Mouse (Mus musculus) CH12.LX (cell line): ENCODE results near the gene Arhgap45. TPM values are rescaled to one million over a fixed set of nuclear protein-coding genes. Genes with fewer than 3 reads are reported as not detected.
A peak's percentile ranks its signal among the peaks of the same experiment; 100 is the strongest.

Experiments used
- DNase-seq: peaks from one replicate; pipeline ENCODE4 v3.0.0-alpha.2; 2013; ENCODE audit errors: extremely low read depth
- H3K27ac ChIP-seq: 2 replicates; pipeline ENCODE4 v1.5.1; 2012; ENCODE audit warnings: low read depth, mild to moderate bottlenecking, control low read depth, moderate library complexity; ENCODE audit not compliant: insufficient read depth
- H3K27me3 ChIP-seq: replicated peaks from 2 replicates; pipeline ENCODE3; 2012; ENCODE audit warnings: inconsistent platforms
- H3K36me3 ChIP-seq, 2 experiments: replicated peaks in 1 of 2; 2 replicates each; pipeline versions ENCODE3 to v1.6.1; 2012; ENCODE audit warnings: inconsistent platforms in 1 of 2, low read length in 1 of 2, mild to moderate bottlenecking in 1 of 2, mixed read lengths in 1 of 2, moderate library complexity in 1 of 2; ENCODE audit not compliant: control insufficient read depth in 1 of 2, insufficient read depth in 1 of 2
- H3K4me1 ChIP-seq, 2 experiments: 2 replicates each; pipeline ENCODE4 v1.6.1; 2012; ENCODE audit warnings: inconsistent platforms in 1 of 2, moderate library complexity in 1 of 2; ENCODE audit not compliant: insufficient read depth in 2 of 2, control insufficient read depth in 1 of 2
- H3K4me2 ChIP-seq: 2 replicates; pipeline ENCODE4 v1.6.1; 2012; ENCODE audit warnings: low read depth, mild to moderate bottlenecking, control low read depth; ENCODE audit not compliant: poor library complexity, insufficient read depth, severe bottlenecking
- H3K4me3 ChIP-seq, 3 experiments: fragments of 150-350 bp in 1 of 3; sonication (generic) in 1 of 3; replicated peaks in 1 of 3; 2 replicates each; pipeline versions ENCODE3 to v1.5.1; 2011 to 2012; ENCODE audit warnings: low read depth in 2 of 3, low read length in 2 of 3, mild to moderate bottlenecking in 2 of 3, moderate library complexity in 2 of 3, control low read depth in 1 of 3, improper control_type of control experiment in 1 of 3, inconsistent platforms in 1 of 3, mixed read lengths in 1 of 3; ENCODE audit not compliant: poor library complexity in 1 of 3
- H3K79me2 ChIP-seq: replicated peaks from 2 replicates; pipeline ENCODE4 v1.6.1; 2012; ENCODE audit warnings: mild to moderate bottlenecking, moderate library complexity; ENCODE audit not compliant: control insufficient read depth, poor library complexity, insufficient read depth, severe bottlenecking; ENCODE audit errors: extremely low read depth
- H3K9ac ChIP-seq: 2 replicates; pipeline ENCODE4 v1.6.1; 2012; ENCODE audit warnings: low read depth, mild to moderate bottlenecking, control low read depth, moderate library complexity; ENCODE audit not compliant: insufficient read depth
- H3K9me3 ChIP-seq: replicated peaks from 2 replicates; pipeline ENCODE3; 2012; ENCODE audit warnings: low read length, inconsistent platforms, mixed read lengths
- BHLHE40 ChIP-seq: IDR thresholded peaks from 2 replicates; pipeline ENCODE4 v1.6.1; 2011; ENCODE audit warnings: mild to moderate bottlenecking, low read depth, low read length, improper control_type of control experiment
- CHD1 ChIP-seq: IDR thresholded peaks from 2 replicates; pipeline ENCODE4 v1.6.1; 2012; ENCODE audit warnings: low read depth, low read length, improper control_type of control experiment, inconsistent platforms
- CHD2 ChIP-seq: IDR thresholded peaks from 2 replicates; pipeline ENCODE4 v1.6.1; 2011; ENCODE audit warnings: low read length, improper control_type of control experiment
- CTCF ChIP-seq, 2 experiments: IDR thresholded peaks in 1 of 2; conservative IDR thresholded peaks in 1 of 2; 2 replicates each; pipeline ENCODE4 v1.5.1; 2011 to 2012; ENCODE audit warnings: low read depth in 2 of 2, low read length in 2 of 2, improper control_type of control experiment in 1 of 2, inconsistent platforms in 1 of 2, mild to moderate bottlenecking in 1 of 2, moderate library complexity in 1 of 2
- E2F4 ChIP-seq: IDR thresholded peaks from 2 replicates; pipeline ENCODE4 v1.6.1; 2011; ENCODE audit warnings: low read depth, low read length, improper control_type of control experiment; ENCODE audit not compliant: insufficient replicate concordance
- ELF1 ChIP-seq: IDR thresholded peaks from 2 replicates; pipeline ENCODE4 v1.6.1; 2014; ENCODE audit warnings: low read depth, mild to moderate bottlenecking, inconsistent platforms, low read length, improper control_type of control experiment
- EP300 ChIP-seq: IDR thresholded peaks from 2 replicates; pipeline ENCODE4 v1.6.1; 2011; ENCODE audit warnings: low read length, improper control_type of control experiment
- ETS1 ChIP-seq: conservative IDR thresholded peaks from 2 replicates; pipeline ENCODE4 v1.6.1; 2012; ENCODE audit warnings: low read depth, mild to moderate bottlenecking, inconsistent platforms, low read length, improper control_type of control experiment, moderate library complexity
- GABPA ChIP-seq: IDR thresholded peaks from 2 replicates; pipeline ENCODE4 v1.6.1; 2012; ENCODE audit warnings: low read depth, low read length, improper control_type of control experiment, inconsistent platforms; ENCODE audit not compliant: insufficient replicate concordance
- HCFC1 ChIP-seq: IDR thresholded peaks from 2 replicates; pipeline ENCODE4 v1.6.1; 2012; ENCODE audit warnings: low read depth, mild to moderate bottlenecking, inconsistent platforms, low read length, improper control_type of control experiment
- IRF4 ChIP-seq: IDR thresholded peaks from 2 replicates; pipeline ENCODE4 v1.6.1; 2014; ENCODE audit warnings: low read depth, mild to moderate bottlenecking, inconsistent platforms, low read length, improper control_type of control experiment
- JUN ChIP-seq: IDR thresholded peaks from 2 replicates; pipeline ENCODE4 v1.6.1; 2011; ENCODE audit warnings: low read depth, mild to moderate bottlenecking, low read length, improper control_type of control experiment, moderate library complexity; ENCODE audit not compliant: insufficient read depth
- JUND ChIP-seq: conservative IDR thresholded peaks from 2 replicates; pipeline ENCODE4 v1.6.1; 2011; ENCODE audit warnings: low read depth, low read length, improper control_type of control experiment
- KAT2A ChIP-seq: IDR thresholded peaks from 2 replicates; pipeline ENCODE4 v1.6.1; 2012; ENCODE audit warnings: low read length, improper control_type of control experiment, inconsistent platforms; ENCODE audit not compliant: insufficient replicate concordance
- MAFK ChIP-seq: IDR thresholded peaks from 2 replicates; pipeline ENCODE4 v1.6.1; 2011; ENCODE audit warnings: low read length, improper control_type of control experiment; ENCODE audit not compliant: insufficient replicate concordance
- MAX ChIP-seq: IDR thresholded peaks from 2 replicates; pipeline ENCODE4 v1.6.1; 2011; ENCODE audit warnings: low read length, improper control_type of control experiment
- MAZ ChIP-seq: IDR thresholded peaks from 2 replicates; pipeline ENCODE4 v1.6.1; 2012; ENCODE audit warnings: low read depth, mild to moderate bottlenecking, inconsistent platforms, low read length, improper control_type of control experiment, moderate library complexity
- MEF2A ChIP-seq: IDR thresholded peaks from 2 replicates; pipeline ENCODE4 v1.6.1; 2014; ENCODE audit warnings: low read depth, mild to moderate bottlenecking, inconsistent platforms, low read length, improper control_type of control experiment, borderline replicate concordance
- MXI1 ChIP-seq: IDR thresholded peaks from 2 replicates; pipeline ENCODE4 v1.6.1; 2011; ENCODE audit warnings: mild to moderate bottlenecking, low read depth, low read length, improper control_type of control experiment
- MYC ChIP-seq: IDR thresholded peaks from 2 replicates; pipeline ENCODE4 v1.6.1; 2011; ENCODE audit warnings: low read depth, mild to moderate bottlenecking, improper control_type of control experiment, low read length
- NELFE ChIP-seq: IDR thresholded peaks from 2 replicates; pipeline ENCODE4 v1.6.1; 2011; ENCODE audit warnings: low read depth, low read length, improper control_type of control experiment
- NRF1 ChIP-seq: IDR thresholded peaks from 2 replicates; pipeline ENCODE4 v1.6.1; 2014; ENCODE audit warnings: low read depth, mild to moderate bottlenecking, inconsistent platforms, low read length, improper control_type of control experiment, moderate library complexity
- PAX5 ChIP-seq: IDR thresholded peaks from 2 replicates; pipeline ENCODE4 v1.6.1; 2012; ENCODE audit warnings: low read length, inconsistent platforms, mixed read lengths
- POLR2A ChIP-seq: IDR thresholded peaks from 2 replicates; pipeline ENCODE4 v1.6.1; 2011; ENCODE audit warnings: low read depth, mild to moderate bottlenecking, improper control_type of control experiment, low read length
- POLR2AphosphoS2 ChIP-seq: IDR thresholded peaks from 2 replicates; pipeline ENCODE4 v1.6.1; 2011; ENCODE audit warnings: low read depth, low read length, improper control_type of control experiment
- RAD21 ChIP-seq: IDR thresholded peaks from 2 replicates; pipeline ENCODE4 v1.6.1; 2011; ENCODE audit warnings: low read depth, mild to moderate bottlenecking, low read length, improper control_type of control experiment, moderate library complexity
- RCOR1 ChIP-seq: conservative IDR thresholded peaks from 2 replicates; pipeline ENCODE4 v1.6.1; 2012; ENCODE audit warnings: low read depth, mild to moderate bottlenecking, inconsistent platforms, low read length, improper control_type of control experiment
- SIN3A ChIP-seq: IDR thresholded peaks from 2 replicates; pipeline ENCODE4 v1.6.1; 2012; ENCODE audit warnings: low read length, improper control_type of control experiment, inconsistent platforms
- SMC3 ChIP-seq: IDR thresholded peaks from 2 replicates; pipeline ENCODE4 v1.6.1; 2011; ENCODE audit warnings: low read depth, low read length, improper control_type of control experiment
- TBP ChIP-seq: conservative IDR thresholded peaks from 2 replicates; pipeline ENCODE4 v1.6.1; 2011; ENCODE audit warnings: low read depth, low read length, improper control_type of control experiment
- TCF12 ChIP-seq: IDR thresholded peaks from 2 replicates; pipeline ENCODE4 v1.6.1; 2014; ENCODE audit warnings: low read depth, mild to moderate bottlenecking, inconsistent platforms, low read length, improper control_type of control experiment
- UBTF ChIP-seq: IDR thresholded peaks from 2 replicates; pipeline ENCODE4 v1.6.1; 2012; ENCODE audit warnings: low read depth, mild to moderate bottlenecking, inconsistent platforms, low read length, improper control_type of control experiment, moderate library complexity
- USF1 ChIP-seq: IDR thresholded peaks from 2 replicates; pipeline ENCODE4 v1.6.1; 2014; ENCODE audit warnings: low read depth, mild to moderate bottlenecking, inconsistent platforms, low read length, improper control_type of control experiment
- USF2 ChIP-seq: conservative IDR thresholded peaks from 2 replicates; pipeline ENCODE4 v1.6.1; 2011; ENCODE audit warnings: low read depth, low read length, improper control_type of control experiment
- ZC3H11A ChIP-seq: IDR thresholded peaks from 2 replicates; pipeline ENCODE4 v1.6.1; 2012; ENCODE audit warnings: low read depth, mild to moderate bottlenecking, inconsistent platforms, low read length, improper control_type of control experiment
- ZKSCAN1 ChIP-seq: IDR thresholded peaks from 2 replicates; pipeline ENCODE4 v1.6.1; 2012; ENCODE audit warnings: low read depth, inconsistent platforms, low read length, improper control_type of control experiment, borderline replicate concordance
- ZMIZ1 ChIP-seq: IDR thresholded peaks from 2 replicates; pipeline ENCODE4 v1.6.1; 2012; ENCODE audit warnings: low read depth, mild to moderate bottlenecking, inconsistent platforms, low read length, improper control_type of control experiment
- ZNF384 ChIP-seq: IDR thresholded peaks from 2 replicates; pipeline ENCODE4 v1.6.1; 2012; ENCODE audit warnings: low read depth, low read length, improper control_type of control experiment, inconsistent platforms
- dilution Hi-C: fragments of 300-500 bp; cut with MboI; formaldehyde crosslinking; loops from 2 replicates; pipeline ENCODE4 v1.14.3; 2020; ENCODE audit warnings: low sequenced_read_pairs; ENCODE audit not compliant: extremely low pct_unique_long_range_greater_than_20kb, extremely low pct_ligation_motif_present
- in situ Hi-C: fragments of 300-500 bp; cut with MboI; formaldehyde crosslinking; loops from 3 replicates; pipeline ENCODE4 v1.14.3; 2019; ENCODE audit warnings: low sequenced_read_pairs, low pct_ligation_motif_present, low pct_unique_long_range_greater_than_20kb, mixed read lengths
- polyA plus RNA-seq: library from polyadenylated mRNA; unstranded; fragments of >175 nt; gene quantifications from 2 replicates; pipeline ENCODE4 v1.2.1, GENCODE M21; 2012; ENCODE audit warnings: low read depth; ENCODE audit not compliant: insufficient read length
- total RNA-seq, 2 experiments: library from RNA; depleted of rRNA; stranded (reverse); fragments of 300-350 nt in 1 of 2; fragments of >200 nt in 1 of 2; gene quantifications; 2 replicates each; pipeline ENCODE4 v1.2.3; 2012 to 2014

The Arhgap45 gene
- total and polyA plus RNA-seq, 3 experiments, result 10.3 to 25.9 (median 20.2) TPM

GRCm38 (mm10) chr10:80053259-80053780 is 36.9 kb downstream of the Arhgap45 start:
- peak overlapping the region; percentile 82 for H3K27ac ChIP-seq
- H3K9ac ChIP-seq, result peak overlapping the region; percentile 98
- H3K36me3 ChIP-seq, result peaks cover 29 to 36% of the 10 kb centered on the region in 2 experiments
- peak overlapping the region; percentile 61 to 97 (median 95) for H3K4me3 ChIP-seq
- H3K4me1 ChIP-seq, result peaks cover 16 to 62% of the 10 kb centered on the region in 2 experiments
- TF ChIP-seq CHD1 (no peak), USF1 (no peak), SIN3A (peak; percentile 64), KAT2A (0 out of 2 replicates have a peak, but pooled peaks have one; percentile 20), GABPA (no peak), TCF12 (peak; percentile 88), NRF1 (peak; percentile 96), TBP (peak; percentile 79), NELFE (peak; percentile 96), ZKSCAN1 (no peak), CTCF (conservative IDR thresholded peaks at IDR 0.05 in 1 of 2, IDR thresholded peaks at IDR 0.05 in 1 of 2; ENCODE audit: low read depth in 2 of 2, low read length in 2 of 2) (no peak), RCOR1 (no peak), ZMIZ1 (peak; percentile 92), MAFK (no peak), MXI1 (peak; percentile 64), HCFC1 (peak; percentile 65), BHLHE40 (no peak), E2F4 (0 out of 2 replicates have a peak, but pooled peaks have one; percentile 60), MAZ (0 out of 2 replicates have a peak, but pooled peaks have one; percentile 32), JUN (no peak), EP300 (no peak), ETS1 (peak; percentile 27; the same call in 1 of the 2 replicates), PAX5 (no peak), IRF4 (no peak), MEF2A (peak; percentile 52; the same call in 1 of the 2 replicates), POLR2A (peak; percentile 98), POLR2AphosphoS2 (peak; percentile 56; the same call in 1 of the 2 replicates), ZNF384 (no peak), UBTF (no peak), USF2 (no peak), RAD21 (no peak), MYC (0 out of 2 replicates have a peak, but pooled peaks have one; percentile 42), MAX (peak; percentile 99), CHD2 (peak; percentile 79), JUND (no peak), ZC3H11A (no peak), ELF1 (peak; percentile 32; the same call in 1 of the 2 replicates), SMC3 (no peak)
- peak overlapping the region; percentile 29 for H3K4me2 ChIP-seq
- DNase-seq, result peak; percentile 99
- no peaks in the 10 kb centered on the region for H3K27me3 ChIP-seq
- no peaks in the 10 kb centered on the region for H3K9me3 ChIP-seq
- in situ Hi-C loops (no loop called here), dilution Hi-C loops (no loop called here)
- H3K79me2 ChIP-seq, result peaks cover 15% of the 10 kb centered on the region
